Mouse (Mus musculus) CD4-positive, CD25-positive, alpha-beta regulatory T cell (primary cell): Measurements from ENCODE around the gene Rundc3b. TPM values are rescaled to one million over a fixed set of nuclear protein-coding genes. Genes with fewer than 3 reads are reported as not detected.

ENCODE experiments used
- polyA plus RNA-seq: library from polyadenylated mRNA; unstranded; fragments of 100-300 nt; shearing (Covaris generic); gene quantifications from one replicate; pipeline ENCODE4 v1.2.1, GENCODE M21; 2017

The Rundc3b gene
- 11.3 TPM for polyA plus RNA-seq

GRCm38 (mm10) chr5:8622596-8623231 is at the start of gene Rundc3b:
Gene Rundc3b, minus strand, starts transcription at chr5:8622952.

GRCm38 (mm10) chr5:8659911-8660737 is 37.4 kb upstream of the Rundc3b start, which contains the start of gene Abcb1a:
Gene Abcb1a, plus strand, starts transcription at chr5:8660077.

Other genes starting within 250 kb of the Rundc3b start
- gene Dbf4, start 200.2 kb downstream of the Rundc3b start, polyA plus RNA-seq = 21.9 TPM
- 26.3 TPM for gene Slc25a40, start 200.1 kb downstream of the Rundc3b start, polyA plus RNA-seq
- 22.2 TPM for gene Abcb1a, start 37.1 kb upstream of the Rundc3b start, polyA plus RNA-seq
- gene Abcb1b, start 175.2 kb upstream of the Rundc3b start, polyA plus RNA-seq = 13.0 TPM